Mouse (Mus musculus) liver, embryonic 14.5 days (tissue): ENCODE measurements at regions not wholly inside any gene's neighbourhood (a gene's known extent, or its start where the extent isn't known, plus 50 kb on each side); places are given as distances from the start of the nearest gene placed in this dataset.

Source experiments
- CTCF ChIP-seq: IDR thresholded peaks from 2 replicates; pipeline ENCODE4 v1.5.1; 2016; ENCODE audit warnings: antibody characterized with exemption, low read depth, control low read depth
- EP300 ChIP-seq: IDR thresholded peaks from 2 replicates; pipeline ENCODE4 v1.6.1; 2016; ENCODE audit warnings: antibody characterized with exemption, low read depth

DNA sequence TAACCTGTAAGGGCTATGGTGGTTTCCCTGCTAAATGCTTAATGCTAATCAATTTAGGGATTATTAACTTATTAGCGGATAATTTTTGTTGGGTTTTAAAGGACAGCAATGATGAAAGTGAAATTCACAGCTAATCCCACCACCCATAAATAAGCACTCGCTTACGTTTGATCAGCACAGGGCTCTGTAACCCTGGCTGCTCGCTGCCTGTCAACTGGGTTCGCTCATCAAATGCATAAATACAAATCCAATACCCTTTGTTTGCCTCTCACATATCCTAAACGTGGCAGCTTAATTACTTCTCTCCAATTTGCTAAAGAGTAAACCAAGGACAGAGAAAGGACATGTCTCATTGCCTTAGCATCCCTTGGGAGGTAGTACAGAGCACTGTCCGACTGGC, 187.5 kb upstream of the Plcz1 start:
- no peak for TF ChIP-seq CTCF
- TF ChIP-seq EP300, result no peak
